Mouse (Mus musculus) midbrain, embryonic 11.5 days (tissue): ENCODE results near the gene Ap1g1. TPM values are rescaled to one million over a fixed set of nuclear protein-coding genes. Genes with fewer than 3 reads are reported as not detected.
A peak's percentile ranks its signal among the peaks of the same experiment; 100 is the strongest.

ENCODE experiments used
- ATAC-seq: fragments of 200-750 bp; cut with Nextera tagmentation; 2 replicates; pipeline ENCODE4 v1.8.0; 2017; ENCODE audit warnings: moderate TSS enrichment, moderate library complexity; ENCODE audit not compliant: low FRiP score
- DNase-seq: peaks from one replicate; pipeline ENCODE4 v3.0.0; 2015; ENCODE audit warnings: low spot score; ENCODE audit errors: missing footprints
- H3K27ac ChIP-seq: fragments of 300-500 bp; sonication (generic); 2 replicates; pipeline ENCODE4 v1.5.1; 2014; ENCODE audit warnings: low read depth, low read length
- H3K27me3 ChIP-seq: fragments of 300-500 bp; sonication (generic); 2 replicates; pipeline ENCODE4 v1.6.1; 2014; ENCODE audit warnings: mild to moderate bottlenecking, low read length, moderate library complexity, mixed read lengths; ENCODE audit not compliant: control insufficient read depth, insufficient read depth
- H3K36me3 ChIP-seq: fragments of 300-500 bp; sonication (generic); 2 replicates; pipeline ENCODE4 v1.6.1; 2014; ENCODE audit warnings: mild to moderate bottlenecking, low read length, moderate library complexity, mixed read lengths; ENCODE audit not compliant: control insufficient read depth, insufficient read depth
- H3K4me1 ChIP-seq: fragments of 300-500 bp; sonication (generic); 2 replicates; pipeline ENCODE4 v1.6.1; 2014; ENCODE audit warnings: low read length; ENCODE audit not compliant: control insufficient read depth, insufficient read depth
- H3K4me2 ChIP-seq: fragments of 300-500 bp; sonication (generic); 2 replicates; pipeline ENCODE4 v1.6.1; 2014; ENCODE audit warnings: mild to moderate bottlenecking, moderate library complexity
- H3K4me3 ChIP-seq: fragments of 300-500 bp; sonication (generic); 2 replicates; pipeline ENCODE4 v1.5.1; 2014; ENCODE audit warnings: low read depth, low read length
- H3K9ac ChIP-seq: fragments of 300-500 bp; sonication (generic); 2 replicates; pipeline ENCODE4 v1.6.1; 2014; ENCODE audit warnings: low read length
- H3K9me3 ChIP-seq: fragments of 300-500 bp; sonication (generic); 2 replicates; pipeline ENCODE4 v1.6.1; 2016; ENCODE audit warnings: low read length; ENCODE audit not compliant: control insufficient read depth
- WGBS: fragments of 180-500 bp; shearing (Covaris S2); extraction: QIAGEN DNeasy Blood & Tissue Kit; methylation state at CpG from one replicate; pipeline ENCODE4 v1.1.7; 2014; 5-methylcytosine and 5-hydroxymethylcytosine counted together
- polyA plus RNA-seq: library from polyadenylated mRNA; unstranded; fragments of >200 nt; fragmentation: Nextera tagmentation; extraction: Ambion mirVana; gene quantifications from 2 replicates; pipeline ENCODE4 v1.2.1, GENCODE M21; 2014

The Ap1g1 gene
- polyA plus RNA-seq = 41.6 and 47.3 TPM in 2 replicates

GRCm38 (mm10) chr8:109778280-109778977 lies at the start of gene Ap1g1:
Ap1g1 (plus strand) TSS chr8:109778554.
- Histone ChIP-seq H3K4me2 (peak within 1 kb of the TSS; percentile 88), H3K27ac (peak within 1 kb of the TSS; percentile 97), H3K9ac (peak within 1 kb of the TSS; percentile 96), H3K4me1 (peaks cover 12% of the 10 kb centered on the region), H3K36me3 (no peaks in the 10 kb centered on the region), H3K4me3 (peak within 1 kb of the TSS; percentile 62), H3K27me3 (no peaks in the 10 kb centered on the region; the same call in 1 of the 2 replicates), H3K9me3 (no peaks in the 10 kb centered on the region)
- 0% methylated on average over 64 of the region's 64 CpGs for WGBS
- ATAC-seq (peak; percentile 99), DNase-seq (peak; percentile 99)

- Histone ChIP-seq H3K4me3 (no peak overlapping the region), H3K36me3 (peaks cover 24% of the 10 kb centered on the region), H3K4me1 (no peaks in the 10 kb centered on the region; the same call in 1 of the 2 replicates), H3K27ac (no peak overlapping the region), H3K27me3 (no peaks in the 10 kb centered on the region), H3K9me3 (no peaks in the 10 kb centered on the region), H3K9ac (no peak overlapping the region), H3K4me2 (no peak overlapping the region)
- no peak for DNase-seq
- no peak for ATAC-seq
- WGBS = 87% methylated on average over 3 of the region's 3 CpGs
Measured at GRCm38 (mm10) chr8:109731012-109731411, 47.3 kb upstream of the Ap1g1 start.

GRCm38 (mm10) chr8:109734018-109734417 lies 44.3 kb upstream of the Ap1g1 start:
- Histone ChIP-seq H3K27ac (no peak overlapping the region), H3K4me1 (peaks cover 7% of the 10 kb centered on the region), H3K4me3 (no peak overlapping the region), H3K27me3 (no peaks in the 10 kb centered on the region), H3K36me3 (peaks cover 20% of the 10 kb centered on the region; the same call in 1 of the 2 replicates), H3K4me2 (no peak overlapping the region), H3K9me3 (no peaks in the 10 kb centered on the region), H3K9ac (no peak overlapping the region)
- DNase-seq (no peak), ATAC-seq (no peak)
- 89% methylated on average over 3 of the region's 3 CpGs for WGBS

- 6% methylated on average over 8 of the region's 8 CpGs for WGBS
- no peak for DNase-seq
- H3K27me3 ChIP-seq = no peaks in the 10 kb centered on the region
Measured at GRCm38 (mm10) chr8:109736819-109737218, 41.5 kb upstream of the Ap1g1 start.

GRCm38 (mm10) chr8:109737237-109738048 lies 40.9 kb upstream of the Ap1g1 start, which contains the start of gene Atxn1l:
Atxn1l (minus strand) TSS chr8:109737739.
- peak; percentile 95 for ATAC-seq

More at GRCm38 (mm10) chr8:109736819-109737218, 41.5 kb upstream of the Ap1g1 start:
- Histone ChIP-seq H3K4me3 (peak overlapping the region; percentile 99), H3K9me3 (no peaks in the 10 kb centered on the region), H3K36me3 (peaks cover 16% of the 10 kb centered on the region; the same call in 1 of the 2 replicates), H3K9ac (peak overlapping the region; percentile 98), H3K4me2 (peak overlapping the region; percentile 95), H3K4me1 (peaks cover 7% of the 10 kb centered on the region), H3K27ac (no peak overlapping the region)
- ATAC-seq = no peak

GRCm38 (mm10) chr8:109738049-109738380 lies 40.3 kb upstream of the Ap1g1 start:
- Histone ChIP-seq H3K9me3 (no peaks in the 10 kb centered on the region), H3K4me2 (peak overlapping the region; percentile 95; the same call in 1 of the 2 replicates)

More at GRCm38 (mm10) chr8:109737237-109738048, 40.9 kb upstream of the Ap1g1 start, which contains the start of gene Atxn1l:
- peak; percentile 100 for DNase-seq
- H3K27ac ChIP-seq = no peak within 1 kb of the TSS
- peak within 1 kb of the TSS; percentile 99 for H3K4me3 ChIP-seq
- no peaks in the 10 kb centered on the region for H3K9me3 ChIP-seq
- peak within 1 kb of the TSS; percentile 95 for H3K4me2 ChIP-seq
- no peaks in the 10 kb centered on the region for H3K27me3 ChIP-seq
- H3K4me1 ChIP-seq = peaks cover 7% of the 10 kb centered on the region
- WGBS = 0% methylated on average over 52 of the region's 59 CpGs
- peak within 1 kb of the TSS; percentile 98 for H3K9ac ChIP-seq
- H3K36me3 ChIP-seq = peaks cover 13% of the 10 kb centered on the region; the same call in 1 of the 2 replicates

GRCm38 (mm10) chr8:109747468-109748199 lies 30.7 kb upstream of the Ap1g1 start:
- no peak for DNase-seq
- WGBS = 91% methylated on average over 12 of the region's 12 CpGs
- Histone ChIP-seq H3K9me3 (no peaks in the 10 kb centered on the region), H3K4me3 (no peak overlapping the region), H3K4me2 (no peak overlapping the region), H3K27ac (no peak overlapping the region), H3K27me3 (no peaks in the 10 kb centered on the region), H3K36me3 (no peaks in the 10 kb centered on the region), H3K9ac (no peak overlapping the region), H3K4me1 (no peaks in the 10 kb centered on the region)
- no peak for ATAC-seq

More at GRCm38 (mm10) chr8:109738049-109738380, 40.3 kb upstream of the Ap1g1 start:
- DNase-seq (no peak), ATAC-seq (no peak)
- Histone ChIP-seq H3K9ac (peak overlapping the region; percentile 98), H3K4me3 (peak overlapping the region; percentile 99), H3K27me3 (no peaks in the 10 kb centered on the region), H3K4me1 (peaks cover 7% of the 10 kb centered on the region), H3K36me3 (peaks cover 10% of the 10 kb centered on the region; the same call in 1 of the 2 replicates), H3K27ac (no peak overlapping the region)
- WGBS = 90% methylated on average over 1 of the region's 1 CpGs

GRCm38 (mm10) chr8:109750274-109750673 lies 28.1 kb upstream of the Ap1g1 start:
- ATAC-seq (no peak), DNase-seq (no peak)
- Histone ChIP-seq H3K27me3 (no peaks in the 10 kb centered on the region), H3K4me2 (no peak overlapping the region), H3K9ac (no peak overlapping the region), H3K4me3 (no peak overlapping the region), H3K4me1 (no peaks in the 10 kb centered on the region), H3K9me3 (no peaks in the 10 kb centered on the region), H3K27ac (no peak overlapping the region), H3K36me3 (no peaks in the 10 kb centered on the region)
- 72% methylated on average over 5 of the region's 5 CpGs for WGBS
